Mouse (Mus musculus) lung, postnatal 14 days (tissue): ENCODE results near the gene Zfp120.
A peak's percentile ranks its signal among the peaks of the same experiment; 100 is the strongest.
"Not testable (repeated sequence)": the region's sequence is repeated elsewhere in the genome, so short reads cannot be mapped to it uniquely, and the experiment has no call there.

Source experiments
- DNase-seq: peaks from one replicate; pipeline ENCODE4 v3.0.0; 2021

Zfp120 gene

DNA sequence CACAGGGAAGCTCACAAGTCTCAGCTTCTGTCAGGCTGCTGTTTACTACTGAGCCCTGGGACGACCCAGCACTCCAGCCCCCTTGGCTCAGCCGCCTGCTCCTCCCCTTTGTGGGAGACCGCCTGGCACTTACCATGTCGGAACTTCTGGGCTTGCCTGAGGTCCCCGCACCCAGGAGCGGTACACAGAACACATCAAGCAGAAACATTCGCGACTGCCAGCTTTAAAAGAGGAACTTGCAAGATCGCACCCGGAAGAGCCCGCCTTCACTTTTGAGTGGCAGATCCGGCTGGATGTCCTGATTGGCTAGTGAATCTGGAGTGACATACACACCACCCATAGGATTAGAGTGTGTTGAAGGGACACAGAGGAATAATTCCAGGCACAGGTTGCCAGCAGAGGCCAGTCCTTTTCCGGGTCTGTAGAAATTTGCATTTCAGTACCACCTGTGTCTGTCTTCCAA, at the start of gene Zfp120:
TSS of gene Zfp120 (minus strand) at position 274 of the 463 bp plus-strand sequence.
- peak; percentile 83 for DNase-seq

DNA sequence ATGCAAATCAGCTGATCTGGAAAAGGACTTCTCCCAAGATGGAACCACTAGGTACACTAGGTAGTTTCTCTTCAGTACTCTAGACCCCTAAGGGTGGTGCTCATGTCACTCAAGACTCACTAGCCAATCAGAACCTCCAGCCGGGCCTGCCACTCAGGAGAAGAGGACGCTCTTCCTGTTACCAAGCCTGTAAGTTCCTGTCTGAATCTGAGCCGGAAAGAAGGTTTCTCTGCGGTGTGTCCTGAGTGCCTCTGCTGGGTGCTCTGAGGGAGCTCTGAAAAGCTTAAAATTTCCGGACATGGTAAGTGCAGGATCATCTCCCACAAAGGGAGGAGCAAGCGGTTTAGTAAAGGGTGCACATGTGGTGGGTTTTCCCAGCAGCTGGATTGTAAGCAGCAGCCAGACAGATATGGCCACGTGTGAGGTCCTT, 45.1 kb upstream of the Zfp120 start, which contains the start of gene Gm14139:
TSS of gene Gm14139 (plus strand) at position 186 of the 430 bp plus-strand sequence.
- DNase-seq: not testable (repeated sequence)

DNA sequence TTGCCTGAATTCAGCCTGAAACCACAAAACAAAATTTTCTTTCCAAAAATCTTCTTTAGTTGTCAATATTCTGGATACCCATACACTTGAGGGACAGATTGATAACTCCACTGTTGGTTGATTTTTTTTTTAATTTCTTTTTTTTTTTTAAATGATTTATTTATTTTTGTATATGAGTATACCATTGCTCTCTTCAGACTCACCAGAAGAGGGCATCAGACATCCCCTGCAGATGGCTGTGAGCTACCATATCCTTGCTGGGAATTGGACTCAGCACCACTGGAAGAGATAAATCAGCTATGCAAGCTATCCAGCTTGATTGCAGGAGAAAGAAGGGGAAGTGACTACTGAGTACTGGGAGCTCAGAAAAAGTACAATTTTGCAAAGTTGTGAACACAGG, 44.5 kb upstream of the Zfp120 start:
- DNase-seq: not testable (repeated sequence)

DNA sequence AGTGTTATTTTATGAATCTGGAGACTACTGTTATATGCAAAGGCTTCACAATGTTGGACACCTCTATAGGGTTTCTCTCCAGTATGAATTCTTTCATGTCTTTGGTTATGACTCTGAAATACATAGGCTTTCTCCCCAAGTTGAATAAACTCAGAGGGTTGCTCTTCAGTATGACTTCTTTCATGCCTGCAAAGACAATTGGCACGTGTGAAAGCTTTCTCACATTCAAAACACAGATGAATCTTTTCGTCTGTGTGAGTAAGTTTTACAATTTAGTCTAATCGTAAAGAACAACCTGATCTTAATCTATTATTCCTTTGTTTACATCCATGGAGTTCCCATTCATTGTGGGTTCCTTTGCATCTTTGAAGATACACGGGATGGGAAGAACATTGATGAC, 43.1 kb upstream of the Zfp120 start, which contains the start of gene Gm10770:
TSS of gene Gm10770 (minus strand) at position 101 of the 400 bp plus-strand sequence.
- DNase-seq: not testable (repeated sequence)

DNA sequence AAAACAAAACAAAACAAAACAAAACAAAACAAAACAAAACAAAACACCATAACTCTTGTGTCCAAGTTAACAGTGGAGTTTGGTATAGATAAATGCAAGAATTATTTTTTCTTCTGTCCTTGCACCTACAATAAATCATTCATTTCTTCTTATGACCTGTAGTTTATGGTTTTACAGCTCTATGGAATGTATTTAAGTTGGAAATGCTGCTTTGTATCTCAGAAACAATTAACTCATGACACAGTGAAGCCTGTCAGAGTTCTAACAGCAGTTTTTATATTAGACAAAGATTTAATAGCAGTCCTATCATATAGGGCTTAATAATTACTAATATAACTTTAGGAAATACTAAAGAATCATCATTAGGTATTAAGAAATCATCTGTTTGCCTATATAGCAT, 37.3 kb upstream of the Zfp120 start:
- no peak for DNase-seq

DNA sequence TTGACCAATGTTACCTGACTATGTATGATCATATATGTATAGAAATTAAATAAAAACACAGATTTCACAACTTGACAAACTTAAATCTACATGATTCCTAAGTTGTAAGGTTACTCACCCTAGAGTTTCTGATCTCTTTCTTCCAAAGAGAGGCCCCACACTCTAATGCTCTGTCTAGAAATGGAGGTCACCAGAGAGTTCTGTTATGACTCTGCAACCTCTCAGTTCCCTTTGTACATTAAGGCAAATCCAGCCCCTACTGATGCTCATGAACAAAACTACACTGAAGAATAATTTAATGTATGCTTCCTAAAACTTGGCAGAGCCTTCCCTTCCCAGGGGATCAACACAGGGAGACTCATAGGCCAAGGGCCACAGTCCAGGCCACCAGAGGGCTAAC, 30.2 kb upstream of the Zfp120 start:
- DNase-seq: no peak

DNA sequence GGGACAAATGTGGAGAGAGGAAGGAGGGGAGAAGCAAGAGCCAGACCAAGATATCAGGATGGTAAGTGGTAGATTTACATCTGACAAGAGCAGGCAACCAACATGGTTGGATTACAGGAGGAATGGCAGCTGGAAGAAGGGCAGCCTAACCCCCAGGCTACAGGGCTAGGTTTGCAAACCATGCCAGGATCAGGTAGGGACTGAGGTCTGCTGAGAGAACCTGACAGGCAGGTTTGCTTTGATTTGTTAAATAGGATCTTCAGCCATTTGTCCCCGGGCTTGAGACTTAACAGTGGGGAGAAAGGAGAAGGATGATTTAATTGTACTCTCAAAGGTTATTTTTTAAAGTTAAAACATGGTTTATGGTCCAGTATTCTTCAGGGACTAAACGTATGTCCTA, 3.7 kb downstream of the Zfp120 start:
- DNase-seq: no peak

GRCm38 (mm10) chr2:150132002-150132401, 4.5 kb downstream of the Zfp120 start:
- not testable (repeated sequence) for DNase-seq

DNA sequence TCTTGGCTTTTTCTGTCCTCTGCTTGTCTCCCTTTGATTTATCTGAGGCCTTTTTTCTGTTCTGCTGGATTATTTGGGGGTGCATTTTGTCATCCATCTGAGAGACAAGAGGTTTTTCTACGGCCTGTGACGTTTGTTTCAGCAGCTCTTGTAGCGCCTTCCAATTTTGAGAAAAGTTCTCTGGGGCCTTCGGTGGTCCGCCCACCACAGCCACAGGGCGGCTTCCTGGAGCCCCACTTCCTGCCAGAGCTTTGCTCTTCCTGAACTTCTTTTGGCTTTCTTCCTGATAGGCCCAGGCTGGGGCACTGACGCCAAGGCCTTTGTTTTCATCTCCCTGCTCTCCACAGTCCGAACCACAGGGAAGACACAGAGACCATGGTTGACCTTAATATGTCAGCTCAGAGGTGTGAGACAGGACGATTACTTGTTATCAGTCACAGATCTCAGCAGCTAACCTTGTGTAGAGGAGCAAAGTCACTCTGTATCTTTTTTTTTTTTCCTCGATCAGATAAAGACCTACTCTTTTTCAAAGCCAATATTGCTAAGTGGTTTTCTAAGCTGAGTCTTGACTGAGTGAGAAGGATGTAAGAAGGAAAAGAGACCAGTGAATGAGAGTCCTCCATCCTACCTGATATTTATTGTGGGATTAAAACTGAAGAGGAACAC, 25.1 kb downstream of the Zfp120 start:
- no peak for DNase-seq

- peak; percentile 3 for DNase-seq
These were observed 36.9 kb downstream of the Zfp120 start for GRCm38 (mm10) chr2:150099618-150100017.
